Mouse (Mus musculus): ENCODE results near the gene Mvk. TPM values are rescaled to one million over a fixed set of nuclear protein-coding genes. Genes with fewer than 3 reads are reported as not detected.

Gene Mvk
- polyA plus RNA-seq, 1 experiment from 2014 or later: 78.1 TPM

Small RNA genes lying within 50 kb of the gene (microRNA-seq; reads per million reads assigned to microRNA genes)
- not detected for gene Mir7027

Other genes with a start within 250 kb of the Mvk start
- not detected in 2 replicates for gene Foxn4, start 170.5 kb upstream of the Mvk start, polyA plus RNA-seq (2015; fragmentation: Nextera tagmentation; extraction: Ambion mirVana)
- gene Myo1h, start 155.1 kb upstream of the Mvk start, polyA plus RNA-seq (2015; fragmentation: Nextera tagmentation; extraction: Ambion mirVana): 0.56 and 0.64 TPM in 2 replicates
- 50.5 and 63.8 TPM in 2 replicates for gene Kctd10, start 63.8 kb upstream of the Mvk start, polyA plus RNA-seq (2015; fragmentation: Nextera tagmentation; extraction: Ambion mirVana)
- 35.5 and 39.5 TPM in 2 replicates for gene Ube3b, start 63.7 kb upstream of the Mvk start, polyA plus RNA-seq (2015; fragmentation: Nextera tagmentation; extraction: Ambion mirVana)
- gene Mmab, start 209 bp upstream of the Mvk start, polyA plus RNA-seq (2015; fragmentation: Nextera tagmentation; extraction: Ambion mirVana): 36.1 and 37.4 TPM in 2 replicates
- 4.7 and 5.3 TPM in 2 replicates for gene Fam222a, start 123.7 kb downstream of the Mvk start, polyA plus RNA-seq (2015; fragmentation: Nextera tagmentation; extraction: Ambion mirVana)
- gene Trpv4, start 214.2 kb downstream of the Mvk start, polyA plus RNA-seq (2015; fragmentation: Nextera tagmentation; extraction: Ambion mirVana): 1.4 and 1.6 TPM in 2 replicates
- gene Gltp, start 246.7 kb downstream of the Mvk start, polyA plus RNA-seq (2015; fragmentation: Nextera tagmentation; extraction: Ambion mirVana): 39.2 and 69.0 TPM in 2 replicates

Measured in neural tube, embryonic 15.5 days (tissue).